Mouse (Mus musculus) lung, postnatal 0 days (tissue): Measurements from ENCODE around the gene Dguok.

Experiments used
- CTCF ChIP-seq: IDR thresholded peaks from 2 replicates; pipeline ENCODE4 v1.5.1; 2016; ENCODE audit warnings: antibody characterized with exemption, mild to moderate bottlenecking
- EP300 ChIP-seq: IDR thresholded peaks from 2 replicates; pipeline ENCODE4 v1.6.1; 2016; ENCODE audit warnings: antibody characterized with exemption, mild to moderate bottlenecking, control low read depth

- TF ChIP-seq CTCF = no peak
- TF ChIP-seq EP300 = no peak
Observed at GRCm38 (mm10) chr6:83523194-83523593, 16.4 kb upstream of the Dguok start.
